Mouse (Mus musculus): ENCODE results near the gene Gm1113. TPM values are rescaled to one million over a fixed set of nuclear protein-coding genes. Genes with fewer than 3 reads are reported as not detected.

Gm1113 gene
- not detected for total RNA-seq (2023)

GRCm38 (mm10) chr9:35518169-35518568 lies at the start of gene Gm1113:
Gene Gm1113 (minus strand): TSS chr9:35518269.

GRCm38 (mm10) chr9:35558257-35559008 lies 40.4 kb upstream of the Gm1113 start, which contains the start of the genes Ddx25 and Pus3:
Gene Ddx25 (minus strand): TSS chr9:35558528.
Gene Pus3 (plus strand): TSS chr9:35558595.

Other genes with a start within 250 kb of the Gm1113 start
- 24.1 TPM for gene Cdon, start 97.1 kb downstream of the Gm1113 start, total RNA-seq (2023)
- 0.32 TPM for gene Ddx25, start 40.3 kb upstream of the Gm1113 start, total RNA-seq (2023)
- 30.6 TPM for gene Pus3, start 40.3 kb upstream of the Gm1113 start, total RNA-seq (2023)
- 0.32 TPM for gene Pate2, start 52.0 kb upstream of the Gm1113 start, total RNA-seq (2023)
- gene Hyls1, start 52.1 kb upstream of the Gm1113 start, total RNA-seq (2023), result 9.1 TPM
- gene Pate4, start 93.7 kb upstream of the Gm1113 start, total RNA-seq (2023), result not detected
- gene Pate3, start 129.9 kb upstream of the Gm1113 start, total RNA-seq (2023), result not detected
- not detected for gene Pate1, start 169.1 kb upstream of the Gm1113 start, total RNA-seq (2023)
- gene Gm17677, start 222.8 kb upstream of the Gm1113 start, total RNA-seq (2023), result not detected

Measured in CD4-positive naive resting alpha-beta T cell, adult 76 days (primary cell).